Mouse (Mus musculus) retina, postnatal 1 day (tissue): ENCODE measurements at regions not wholly inside any gene's neighbourhood (a gene's known extent, or its start where the extent isn't known, plus 50 kb on each side); places are given as distances from the start of the nearest gene placed in this dataset.

ENCODE experiments used
- DNase-seq: peaks from one replicate; pipeline ENCODE4 v3.0.0-alpha.2; 2012

GRCm38 (mm10) chr16:29972741-29973141 is 91.4 kb upstream of the Hes1 start:
- DNase-seq = peak; percentile 30

DNA sequence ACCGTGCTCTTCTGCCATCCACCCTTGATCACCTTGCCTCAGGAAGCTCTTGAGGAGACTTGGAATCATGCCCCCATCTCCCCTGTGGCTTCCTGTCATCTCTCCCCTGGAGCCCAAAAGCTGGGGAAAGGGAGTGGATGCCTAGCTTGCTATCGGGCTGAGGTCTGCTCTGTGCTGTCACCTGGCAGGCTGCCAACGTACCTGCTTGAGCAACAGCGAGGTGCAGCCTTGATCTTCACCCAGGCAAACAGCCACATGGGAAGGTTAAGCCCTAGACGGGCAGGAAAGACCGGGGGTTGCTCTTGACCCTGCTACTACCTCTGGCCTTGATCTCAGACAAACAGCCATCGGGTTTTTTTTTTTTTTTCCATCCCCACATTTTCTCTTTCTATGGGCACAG is 90.9 kb upstream of the Hes1 start:
- DNase-seq = peak; percentile 22

DNA sequence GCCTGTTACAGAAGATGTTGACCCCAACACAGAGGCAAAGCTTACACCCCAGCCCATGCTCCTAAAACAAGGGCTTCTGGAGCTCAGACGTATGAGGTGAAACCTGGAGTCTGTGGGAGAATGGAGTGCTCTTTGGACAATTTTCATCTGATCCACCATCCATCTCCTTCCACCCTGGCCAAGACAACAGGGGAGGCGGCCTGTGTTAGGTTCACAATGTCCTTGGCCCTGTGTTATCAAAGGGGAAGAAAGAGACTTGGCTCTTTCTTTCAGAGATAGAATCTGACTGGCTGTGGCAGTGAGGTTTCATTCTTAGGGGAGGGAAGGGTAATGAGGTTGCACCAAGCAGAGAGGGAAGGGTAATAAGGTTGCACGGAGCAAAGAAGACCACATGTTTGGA is 88.4 kb upstream of the Hes1 start:
- DNase-seq = no peak

DNA sequence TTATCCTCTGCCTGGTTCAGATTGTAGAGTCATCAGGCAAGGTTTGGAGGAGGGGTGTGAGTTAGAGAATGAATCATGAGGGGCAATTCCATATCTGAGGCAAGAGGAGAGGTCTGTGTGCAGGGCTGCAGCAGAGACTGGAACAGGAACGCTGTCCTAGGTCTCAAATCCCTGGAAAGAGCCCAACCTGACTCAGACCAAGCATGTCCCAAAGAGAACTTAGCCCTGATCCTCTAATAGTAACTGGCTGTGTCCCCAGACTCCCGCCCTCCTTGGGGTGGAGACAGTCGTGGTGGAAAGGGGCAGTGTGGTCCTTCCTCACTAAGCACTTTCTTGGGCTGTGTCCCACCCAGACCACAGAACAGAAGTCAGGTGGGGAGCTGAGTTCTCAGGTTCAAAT is 87.2 kb upstream of the Hes1 start:
- no peak for DNase-seq

- DNase-seq = no peak
Observed at GRCm38 (mm10) chr16:29977711-29978110, 86.5 kb upstream of the Hes1 start.

DNA sequence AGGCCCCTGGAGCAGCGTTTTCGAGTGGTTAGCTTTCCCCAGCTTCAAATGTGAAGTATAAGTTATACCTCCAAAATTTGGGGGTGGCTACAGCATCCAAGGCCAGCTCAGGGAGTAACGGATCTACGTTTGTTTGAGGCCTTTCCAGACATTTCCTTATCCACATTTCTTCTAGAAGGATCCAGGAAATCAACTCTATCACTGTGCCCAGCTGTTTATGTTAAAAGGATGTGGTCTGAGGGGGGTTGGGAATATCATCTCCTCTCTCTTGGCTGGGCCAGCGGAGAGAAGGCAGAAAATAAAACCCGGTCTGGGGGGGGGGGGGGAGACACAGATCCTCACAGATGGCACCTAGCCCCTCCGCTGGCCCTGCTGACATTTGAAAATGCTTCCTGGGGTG is 85.1 kb upstream of the Hes1 start:
- DNase-seq = no peak

DNA sequence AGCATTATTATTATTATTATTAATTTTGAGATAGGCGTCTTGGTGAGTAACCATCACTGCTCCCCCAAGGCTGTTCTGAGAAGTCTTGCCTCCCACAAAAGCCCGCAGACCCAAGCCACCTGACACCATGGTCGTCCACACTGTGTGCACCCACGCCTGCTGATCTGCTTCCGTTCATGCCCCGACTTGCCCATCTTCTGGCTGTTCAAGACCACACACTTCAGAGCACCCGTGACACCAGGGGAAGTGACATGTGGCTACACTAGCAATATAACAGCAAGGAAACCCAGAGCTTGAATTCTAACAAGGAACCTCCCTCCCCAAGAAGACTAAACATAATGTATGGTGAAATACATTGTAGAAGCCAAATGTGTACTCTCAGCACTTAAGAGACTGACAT is 82.6 kb upstream of the Hes1 start:
- DNase-seq = no peak

DNA sequence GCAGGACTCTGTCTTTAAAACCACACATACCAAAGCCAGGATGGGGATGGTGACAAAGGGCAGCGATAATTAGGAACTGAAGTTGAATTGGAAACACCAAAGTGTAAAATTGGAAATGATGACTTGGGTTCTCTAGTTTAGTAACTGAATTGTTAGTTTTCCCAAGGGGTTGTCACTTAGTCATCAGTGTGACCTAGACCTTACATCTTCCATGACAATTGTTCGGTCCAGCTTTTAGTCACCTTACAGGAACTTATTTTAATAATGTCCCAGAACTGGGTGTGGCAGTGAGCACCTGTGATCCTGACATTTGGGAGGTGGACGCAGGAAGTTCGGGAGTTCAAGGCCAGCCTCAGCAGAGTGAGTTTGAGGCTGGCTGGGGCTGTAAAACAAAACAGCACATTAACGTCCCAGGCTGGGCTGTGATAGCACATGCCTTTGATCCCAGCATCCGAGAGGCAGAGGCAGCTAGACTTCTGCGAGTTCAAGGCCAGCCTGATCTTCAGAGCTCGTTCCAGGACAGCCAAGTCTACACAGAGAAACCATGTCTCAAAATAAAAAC is 81.9 kb upstream of the Hes1 start:
- no peak for DNase-seq

DNA sequence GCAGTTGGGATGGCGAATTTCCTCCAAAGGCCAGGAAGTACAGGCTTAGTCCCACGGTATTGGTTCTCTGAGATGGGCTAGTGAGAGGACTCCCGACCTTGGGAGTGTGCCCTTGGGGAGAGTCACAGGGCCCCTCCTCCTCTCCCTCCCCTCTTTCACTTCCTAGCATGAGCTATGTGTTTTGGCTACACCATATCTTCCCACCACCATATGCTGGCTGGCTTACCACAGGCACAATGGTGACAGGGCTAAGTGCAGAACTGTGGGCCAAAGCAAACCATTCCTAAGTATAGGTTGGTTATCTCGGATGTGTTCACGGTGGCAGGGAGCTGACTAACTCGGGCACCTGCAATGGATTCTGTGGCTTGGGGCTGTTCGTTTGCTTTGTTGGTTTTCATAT is 81.0 kb upstream of the Hes1 start:
- DNase-seq = no peak

DNA sequence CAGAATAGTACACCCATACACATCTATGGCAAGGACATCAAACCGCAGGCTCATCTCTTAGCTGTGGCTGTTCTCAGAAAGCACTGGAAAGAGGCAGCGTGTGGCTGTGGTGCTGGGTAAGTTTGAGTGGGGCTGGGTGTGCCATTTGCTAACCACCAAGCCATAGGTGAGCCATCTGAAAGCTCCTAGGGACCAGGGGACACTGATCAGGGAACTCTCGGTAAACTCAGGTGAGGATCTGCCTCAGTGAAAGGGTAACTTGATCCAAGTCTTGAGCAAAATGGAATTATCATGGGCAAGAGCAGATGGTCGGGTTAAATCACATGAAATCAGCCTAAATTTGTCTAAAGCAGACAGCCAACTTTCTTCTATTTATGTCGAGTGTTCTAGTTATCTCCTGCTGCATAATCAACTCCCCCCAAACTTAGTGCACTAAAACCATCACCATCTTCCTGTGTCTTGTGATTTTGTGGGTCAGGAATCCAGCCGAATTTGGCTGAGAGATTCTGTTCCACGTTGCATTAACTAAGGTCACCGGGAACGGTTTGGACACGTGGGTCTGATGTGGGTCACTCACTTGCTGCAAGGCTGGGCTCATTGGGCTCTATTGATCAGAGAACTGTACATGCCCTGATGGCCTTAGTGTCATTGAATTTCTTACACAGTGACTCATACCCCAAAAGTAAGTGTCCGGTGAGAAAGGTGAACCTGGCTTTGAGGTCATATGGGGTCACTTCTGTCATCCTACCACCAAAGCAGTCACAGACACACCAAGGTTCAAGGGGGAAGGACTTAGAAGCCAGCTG is 78.9 kb upstream of the Hes1 start:
- no peak for DNase-seq

GRCm38 (mm10) chr16:29987595-29987994 is 76.6 kb upstream of the Hes1 start:
- no peak for DNase-seq

- no peak for DNase-seq
Observed at GRCm38 (mm10) chr16:29987999-29988398, 76.2 kb upstream of the Hes1 start.

- DNase-seq = no peak
Observed at GRCm38 (mm10) chr16:29989308-29989707, 74.9 kb upstream of the Hes1 start.

- DNase-seq = no peak
Observed at GRCm38 (mm10) chr16:29990393-29990792, 73.8 kb upstream of the Hes1 start.

- peak; percentile 32 for DNase-seq
Observed at GRCm38 (mm10) chr16:29990795-29991587, 73.2 kb upstream of the Hes1 start.

DNA sequence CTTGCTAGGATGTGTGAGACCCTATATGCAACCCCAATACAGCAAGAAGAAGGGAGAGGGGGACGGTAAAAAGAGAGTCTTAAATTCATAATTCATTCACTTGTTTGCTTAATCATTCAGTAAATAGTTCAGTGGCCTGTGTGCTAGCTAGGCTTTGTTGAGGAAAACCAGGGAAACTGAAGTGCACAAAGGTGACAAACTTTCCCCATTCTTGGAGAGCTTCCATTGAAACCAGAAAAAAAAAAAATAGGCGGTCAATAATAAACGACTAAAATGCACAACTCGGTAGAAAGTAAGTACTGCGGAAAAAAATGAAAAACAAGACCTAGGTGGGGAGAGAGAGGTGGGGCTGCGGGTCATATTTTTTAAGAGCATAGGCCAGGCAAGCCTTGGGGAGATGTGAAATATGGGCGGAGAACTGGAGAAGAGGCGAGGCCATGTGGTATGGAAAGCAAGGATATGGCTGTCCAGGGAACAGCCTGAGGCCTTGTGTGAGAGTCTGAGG is 72.3 kb upstream of the Hes1 start:
- no peak for DNase-seq

- DNase-seq = no peak
Observed at GRCm38 (mm10) chr16:29993111-29993510, 71.1 kb upstream of the Hes1 start.

- DNase-seq = peak; percentile 53
Observed at GRCm38 (mm10) chr16:29993535-29993934, 70.6 kb upstream of the Hes1 start.

GRCm38 (mm10) chr16:29996139-29997069 is 67.8 kb upstream of the Hes1 start:
- DNase-seq = peak; percentile 30

DNA sequence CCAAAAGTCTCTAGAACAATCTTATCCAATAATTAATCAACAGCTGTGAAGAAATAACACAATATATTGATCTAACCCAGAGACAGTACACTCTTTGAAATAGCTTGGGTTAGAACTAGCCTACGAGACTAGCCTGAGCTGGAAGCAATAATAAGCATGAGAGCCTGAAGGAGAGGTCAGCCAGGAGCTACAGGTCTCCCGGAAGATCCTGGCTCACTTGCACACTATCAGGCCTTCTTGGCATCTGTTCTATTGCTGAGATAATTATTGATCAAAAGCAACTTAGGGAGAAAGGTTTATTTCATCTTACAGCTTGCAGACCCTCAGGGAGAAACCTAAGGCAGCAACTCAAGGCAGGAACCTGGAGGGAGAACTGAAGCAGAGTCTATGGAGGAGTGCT is 64.0 kb upstream of the Hes1 start:
- no peak for DNase-seq

- no peak for DNase-seq
Observed at GRCm38 (mm10) chr16:30005124-30005523, 59.1 kb upstream of the Hes1 start.

- no peak for DNase-seq
Observed at GRCm38 (mm10) chr16:30006826-30007225, 57.4 kb upstream of the Hes1 start.
